Mouse (Mus musculus) heart, adult 2 months (tissue): ENCODE data around the gene Nmur1.

Source experiments
- CTCF ChIP-seq: fragments of 200-600 bp; IDR thresholded peaks from 2 replicates; pipeline ENCODE4 v1.8.1; 2022; ENCODE audit warnings: antibody characterized with exemption, mild to moderate bottlenecking, moderate library complexity
- EP300 ChIP-seq: fragments of 200-500 bp; IDR thresholded peaks from 2 replicates; pipeline ENCODE4 v1.6.1; 2011; ENCODE audit warnings: low read depth, low read length, control low read depth; ENCODE audit not compliant: insufficient read depth
- POLR2A ChIP-seq: fragments of 200-500 bp; IDR thresholded peaks from 2 replicates; pipeline ENCODE4 v1.6.1; 2011; ENCODE audit warnings: mild to moderate bottlenecking, low read depth, low read length, control low read depth; ENCODE audit not compliant: insufficient read depth

GRCm38 (mm10) chr1:86464875-86465224 lies 38.8 kb upstream of the Nmur1 start:
- no peak for TF ChIP-seq EP300
- TF ChIP-seq CTCF = no peak
- TF ChIP-seq POLR2A = no peak
